8 mouse cellular contexts compared by ENCODE assay signal in genomic region chr11:100822365-100822764, GRCm38 (mm10). TPM values are rescaled to one million over a fixed set of nuclear protein-coding genes. Genes with fewer than 3 reads are reported as not detected.
DNase-seq lines count a peak whose midpoint lies in the region; ATAC-seq lines count a peak whose summit lies in the region.

No protein-coding gene starts in this region.

- peak overlapping the region; percentile 21; the same call in 1 of the 2 replicates for H3K27ac ChIP-seq in kidney, embryonic 16.5 days (ENCODE audit: low read length)

- ATAC-seq in kidney, embryonic 16.5 days (ENCODE audit: low FRiP score, low TSS enrichment): no peak

- no peak overlapping the region; the same call in 1 of the 2 replicates for H3K4me3 ChIP-seq in kidney, embryonic 16.5 days (ENCODE audit: low read length)

- H3K27me3 ChIP-seq in kidney, embryonic 16.5 days (ENCODE audit: insufficient read depth, low read length): no peaks in the 10 kb centered on the region

- DNase-seq in gastrocnemius, adult 18-20 months (ENCODE audit: low spot score): peak; percentile 82
- DNase-seq in gastrocnemius, postnatal 4 days (ENCODE audit: low spot score in 2 of 2): no peak
- DNase-seq in heart, adult 8-10 months (ENCODE audit: low spot score): peak; percentile 86
- peak; percentile 83 for DNase-seq in lung, postnatal 25 days (ENCODE audit: low spot score)
- DNase-seq in thymus, postnatal 0 days (ENCODE audit: low spot score): peak; percentile 59
- DNase-seq in ovary, postnatal 36 days (ENCODE audit: low spot score): no peak
- DNase-seq in frontal cortex, postnatal 10 days (ENCODE audit: low spot score in 2 of 2): no peak

- WGBS in kidney, embryonic 16.5 days: 48% methylated on average over 12 of the region's 12 CpGs

- H3K9ac ChIP-seq in kidney, embryonic 16.5 days (replicated peaks; ENCODE audit: low read length): no peak overlapping the region

- H3K4me1 ChIP-seq in kidney, embryonic 16.5 days (ENCODE audit: insufficient read depth, low read length): peaks cover 2% of the 10 kb centered on the region; the same call in 1 of the 2 replicates

- H3K4me2 ChIP-seq in kidney, embryonic 16.5 days (replicated peaks; ENCODE audit: low read depth, low read length): peak overlapping the region; percentile 26; the same call in 1 of the 2 replicates

- H3K36me3 ChIP-seq in kidney, embryonic 16.5 days (ENCODE audit: insufficient read depth, low read length): no peaks in the 10 kb centered on the region

- H3K9me3 ChIP-seq in kidney, embryonic 16.5 days (ENCODE audit: low read length): no peaks in the 10 kb centered on the region

RNA-seq across cellular contexts. Expression of gene Stat5b, which starts 28.2 kb away (rescaled TPM):
- total RNA-seq in gastrocnemius, adult 18-20 months (2021): 100 to 1,000 TPM; 125 to 170 TPM
- 10 to 100 TPM; 76.1 to 90.4 TPM for total RNA-seq in gastrocnemius, postnatal 4 days (2021)
- 10 to 100 TPM; 57.2 to 64.8 (median 62.7) TPM for total RNA-seq in heart, adult 8-10 months (2022)
- 18.7 and 22.5 TPM in 2 replicates for polyA plus RNA-seq in kidney, embryonic 16.5 days (2015; fragmentation: Nextera tagmentation; extraction: Ambion mirVana)
- 99.6 and 105 TPM in 2 replicates for polyA plus RNA-seq in thymus, postnatal 0 days (2015; fragmentation: Nextera tagmentation; extraction: Ambion mirVana)

RNA-seq across cellular contexts. Expression of gene Stat5a, which starts 36.8 kb away (rescaled TPM):
- 10 to 100 TPM; 11.3 to 13.3 TPM for total RNA-seq in gastrocnemius, adult 18-20 months (2021)
- total RNA-seq in gastrocnemius, postnatal 4 days (2021): 10 to 100 TPM; 35.6 to 41.4 TPM
- 10 to 100 TPM; 16.5 to 26.5 (median 21.6) TPM for total RNA-seq in heart, adult 8-10 months (2022)
- polyA plus RNA-seq in kidney, embryonic 16.5 days (2015; fragmentation: Nextera tagmentation; extraction: Ambion mirVana): 3.7 and 4.5 TPM in 2 replicates
- 61.2 and 62.7 TPM in 2 replicates for polyA plus RNA-seq in thymus, postnatal 0 days (2015; fragmentation: Nextera tagmentation; extraction: Ambion mirVana)

RNA-seq across cellular contexts. Expression of gene Ghdc, which starts 51.6 kb away (rescaled TPM):
- total RNA-seq in gastrocnemius, adult 18-20 months (2021): 1 to 10 TPM; 5.2 to 5.7 TPM
- 1 to 10 TPM; 9.0 to 9.5 TPM for total RNA-seq in gastrocnemius, postnatal 4 days (2021)
- total RNA-seq in heart, adult 8-10 months (2022): 10 to 100 TPM in 2 of 4 experiments, 1 to 10 TPM in 2; 9.1 to 14.1 (median 10.0) TPM
- 8.4 and 8.9 TPM in 2 replicates for polyA plus RNA-seq in kidney, embryonic 16.5 days (2015; fragmentation: Nextera tagmentation; extraction: Ambion mirVana)
- 2.4 and 2.7 TPM in 2 replicates for polyA plus RNA-seq in thymus, postnatal 0 days (2015; fragmentation: Nextera tagmentation; extraction: Ambion mirVana)

RNA-seq across cellular contexts. Expression of gene Hcrt, which starts 59.6 kb away (rescaled TPM):
- total RNA-seq in gastrocnemius, adult 18-20 months (2021): not detected
- not detected for total RNA-seq in gastrocnemius, postnatal 4 days (2021)
- total RNA-seq in heart, adult 8-10 months (2022): not detected
- not detected in 2 replicates for polyA plus RNA-seq in kidney, embryonic 16.5 days (2015; fragmentation: Nextera tagmentation; extraction: Ambion mirVana)
- polyA plus RNA-seq in thymus, postnatal 0 days (2015; fragmentation: Nextera tagmentation; extraction: Ambion mirVana): 0.34 and 0.54 TPM in 2 replicates

Comparison
In these comparisons a context has a peak if more than half of its experiments do, and no peak if none do; other contexts are left out.
1. DNase-seq: peak in gastrocnemius, adult 18-20 months (single experiment), heart, adult 8-10 months (single experiment), lung, postnatal 25 days (single experiment) and thymus, postnatal 0 days (single experiment); none in gastrocnemius, postnatal 4 days (0 of 2), ovary, postnatal 36 days (single experiment) and frontal cortex, postnatal 10 days (0 of 2).